9 mouse cellular contexts compared by ENCODE assay signal in genomic region chr16:37676024-37676676, GRCm38 (mm10). TPM values are rescaled to one million over a fixed set of nuclear protein-coding genes. Genes with fewer than 3 reads are reported as not detected.
DNase-seq lines count a peak whose midpoint lies in the region; ATAC-seq and TF ChIP-seq lines count a peak whose summit lies in the region.
"Had no signal": no experiment of that assay in that cellular context is flagged by ENCODE, and none has a peak within 500 bp of the region (broad histone marks: within the 10 kb centered on the region; RNA-seq: fewer than 3 reads in every experiment).

No protein-coding gene starts in this region.

- WGBS in kidney, adult 2 months = 20% methylated on average over 17 of the region's 17 CpGs
- WGBS in limb, embryonic 13.5 days = 44% methylated on average over 17 of the region's 17 CpGs

- H3K27ac ChIP-seq in kidney, adult 2 months (ENCODE audit: insufficient read depth, low read depth, low read length) = no peak overlapping the region
- H3K27ac ChIP-seq in limb, embryonic 13.5 days = no peak overlapping the region

- H3K4me3 ChIP-seq in kidney, adult 2 months (ENCODE audit: insufficient read depth, low read depth, low read length) = no peak overlapping the region
- H3K4me3 ChIP-seq in limb, embryonic 13.5 days = no peak overlapping the region

- ATAC-seq in limb, embryonic 13.5 days (ENCODE audit: low FRiP score, low read depth) = no peak

- H3K36me3 ChIP-seq in kidney, adult 2 months (ENCODE audit: control insufficient read depth, insufficient read depth, low read length) = no peaks in the 10 kb centered on the region
- H3K36me3 ChIP-seq in limb, embryonic 13.5 days = no peaks in the 10 kb centered on the region

- H3K4me1 ChIP-seq in kidney, adult 2 months (ENCODE audit: control insufficient read depth, insufficient read depth, low read length) = peaks cover 4% of the 10 kb centered on the region; the same call in 1 of the 2 replicates
- H3K4me1 ChIP-seq in limb, embryonic 13.5 days = 0 out of 2 replicates have a peak, but pooled peaks cover 6% of the 10 kb centered on the region

- DNase-seq in 3134 (ENCODE audit: extremely low read depth, insufficient read length, low spot score) (peak; percentile 64), MN1 (ENCODE audit: low spot score) (peak; percentile 58)
- peak; percentile 46 to 61 for DNase-seq in cerebellum, postnatal 36 days
- peak; percentile 75 for DNase-seq in kidney, adult 2 months
- no peak for DNase-seq in spleen, postnatal 14 days (ENCODE audit: low spot score in 2 of 2)
- DNase-seq in urinary bladder, postnatal 10 days (ENCODE audit: low spot score) = no peak
- DNase-seq in spleen, adult 12 weeks (ENCODE audit: low spot score) = no peak
- DNase-seq: lung, embryonic 14.5 days had no signal

- H3K9ac ChIP-seq in limb, embryonic 13.5 days = peak overlapping the region; percentile 19; the same call in 1 of the 2 replicates
- H3K9ac ChIP-seq: lung, embryonic 14.5 days had no signal

- TF ChIP-seq POLR2A in kidney, adult 2 months (IDR thresholded peaks at IDR 0.05; ENCODE audit: low read depth, low read length) = no peak

- no peak for TF ChIP-seq CTCF in kidney, adult 2 months (conservative IDR thresholded peaks at IDR 0.05; ENCODE audit: insufficient read depth, insufficient read length, low read depth, low read length)

- no peaks in the 10 kb centered on the region; the same call in 1 of the 2 replicates for H3K9me3 ChIP-seq in limb, embryonic 13.5 days

- peak overlapping the region; percentile 42 for H3K4me2 ChIP-seq in limb, embryonic 13.5 days (replicated peaks)
- H3K4me2 ChIP-seq: lung, embryonic 14.5 days had no signal

- H3K27me3 ChIP-seq in kidney, adult 2 months (replicated peaks; ENCODE audit: control insufficient read depth, insufficient read depth, low read length) = no peaks in the 10 kb centered on the region
- no peaks in the 10 kb centered on the region for H3K27me3 ChIP-seq in limb, embryonic 13.5 days

RNA-seq across cellular contexts. Expression of gene Ndufb4, which starts 21.9 kb away (rescaled TPM):
- polyA plus RNA-seq in kidney, adult 2 months (2012; rRNA removed) = 131 and 178 TPM in 2 replicates
- 58.1 and 63.9 TPM in 2 replicates for polyA plus RNA-seq in limb, embryonic 13.5 days (2015; fragmentation: Nextera tagmentation; extraction: Ambion mirVana)

Comparison
In these comparisons a context has a peak if more than half of its experiments do, and no peak if none do; other contexts are left out.
1. DNase-seq: peak in 3134 (single experiment), MN1 (single experiment), cerebellum, postnatal 36 days (2 of 2) and kidney, adult 2 months (single experiment); none in spleen, postnatal 14 days (0 of 2), urinary bladder, postnatal 10 days (single experiment) and spleen, adult 12 weeks (single experiment).